Mouse (Mus musculus) neural tube, embryonic 12.5 days (tissue): Measurements from ENCODE around the gene Gm1043. TPM values are rescaled to one million over a fixed set of nuclear protein-coding genes. Genes with fewer than 3 reads are reported as not detected.
A peak's percentile ranks its signal among the peaks of the same experiment; 100 is the strongest.

Experiments
- ATAC-seq: fragments of 200-750 bp; cut with Nextera tagmentation; 2 replicates; pipeline ENCODE4 v1.8.0; 2017; ENCODE audit warnings: low read depth, mild to moderate bottlenecking, moderate TSS enrichment, moderate library complexity; ENCODE audit not compliant: low FRiP score
- H3K27ac ChIP-seq: fragments of 300-500 bp; sonication (generic); 2 replicates; pipeline ENCODE4 v1.5.1; 2016
- H3K27me3 ChIP-seq: fragments of 300-500 bp; sonication (generic); replicated peaks from 2 replicates; pipeline ENCODE4 v1.6.1; 2016; ENCODE audit warnings: mild to moderate bottlenecking
- H3K36me3 ChIP-seq: fragments of 300-500 bp; sonication (generic); 2 replicates; pipeline ENCODE4 v1.6.1; 2016; ENCODE audit warnings: mild to moderate bottlenecking
- H3K4me1 ChIP-seq: fragments of 300-500 bp; sonication (generic); 2 replicates; pipeline ENCODE4 v1.6.1; 2016
- H3K4me2 ChIP-seq: fragments of 300-500 bp; sonication (generic); replicated peaks from 2 replicates; pipeline ENCODE4 v1.6.1; 2016; ENCODE audit warnings: mild to moderate bottlenecking
- H3K4me3 ChIP-seq: fragments of 300-500 bp; sonication (generic); 2 replicates; pipeline ENCODE4 v1.5.1; 2016
- H3K9ac ChIP-seq: fragments of 300-500 bp; sonication (generic); 2 replicates; pipeline ENCODE4 v1.6.1; 2016; ENCODE audit warnings: mild to moderate bottlenecking
- H3K9me3 ChIP-seq: fragments of 300-500 bp; sonication (generic); 2 replicates; pipeline ENCODE4 v1.6.1; 2016; ENCODE audit warnings: mild to moderate bottlenecking
- WGBS: fragments of 180-500 bp; shearing (Covaris S2); methylation state at CpG from one replicate; pipeline ENCODE4 v1.1.7; 2016; 5-methylcytosine and 5-hydroxymethylcytosine counted together
- polyA plus RNA-seq: library from polyadenylated mRNA; unstranded; fragments of >200 nt; fragmentation: Nextera tagmentation; extraction: Ambion mirVana; gene quantifications from 2 replicates; pipeline ENCODE4 v1.2.1, GENCODE M21; 2016

Gene Gm1043
- polyA plus RNA-seq, 1 experiment from 2014 or later: 0.55 TPM

- H3K9me3 ChIP-seq: no peaks in the 10 kb centered on the region
- H3K4me1 ChIP-seq: no peaks in the 10 kb centered on the region
- no peaks in the 10 kb centered on the region for H3K36me3 ChIP-seq
- H3K4me3 ChIP-seq: no peak overlapping the region
- no peak overlapping the region for H3K4me2 ChIP-seq
- no peak for ATAC-seq
- no peak overlapping the region for H3K9ac ChIP-seq
- 80% methylated on average over 8 of the region's 8 CpGs for WGBS
- no peaks in the 10 kb centered on the region for H3K27me3 ChIP-seq
- no peak overlapping the region for H3K27ac ChIP-seq
These were observed 56.6 kb downstream of the Gm1043 start for GRCm38 (mm10) chr5:37141745-37142144.

GRCm38 (mm10) chr5:37147536-37147935 is 62.4 kb downstream of the Gm1043 start:
- no peak overlapping the region for H3K27ac ChIP-seq
- no peaks in the 10 kb centered on the region for H3K4me1 ChIP-seq
- no peaks in the 10 kb centered on the region for H3K9me3 ChIP-seq
- no peaks in the 10 kb centered on the region for H3K36me3 ChIP-seq
- H3K9ac ChIP-seq: no peak overlapping the region
- WGBS: 13% methylated on average over 4 of the region's 4 CpGs
- no peak overlapping the region for H3K4me2 ChIP-seq
- H3K4me3 ChIP-seq: no peak overlapping the region
- no peaks in the 10 kb centered on the region for H3K27me3 ChIP-seq
- ATAC-seq: no peak

- Histone ChIP-seq H3K9me3 (no peaks in the 10 kb centered on the region), H3K4me2 (no peak overlapping the region), H3K4me3 (no peak overlapping the region), H3K9ac (no peak overlapping the region), H3K36me3 (no peaks in the 10 kb centered on the region), H3K27ac (no peak overlapping the region), H3K27me3 (no peaks in the 10 kb centered on the region), H3K4me1 (no peaks in the 10 kb centered on the region)
- no peak for ATAC-seq
- WGBS: 79% methylated on average over 5 of the region's 5 CpGs
These were observed 65.5 kb downstream of the Gm1043 start for GRCm38 (mm10) chr5:37150650-37151049.

- Histone ChIP-seq H3K4me2 (no peak overlapping the region), H3K27ac (no peak overlapping the region), H3K4me3 (no peak overlapping the region), H3K9ac (no peak overlapping the region), H3K36me3 (no peaks in the 10 kb centered on the region), H3K9me3 (no peaks in the 10 kb centered on the region), H3K4me1 (no peaks in the 10 kb centered on the region), H3K27me3 (no peaks in the 10 kb centered on the region)
- ATAC-seq: no peak
- 78% methylated on average over 7 of the region's 7 CpGs for WGBS
These were observed 69.3 kb downstream of the Gm1043 start for GRCm38 (mm10) chr5:37154472-37154871.

GRCm38 (mm10) chr5:37158408-37158807 is 73.2 kb downstream of the Gm1043 start:
- H3K27ac ChIP-seq: no peak overlapping the region
- H3K27me3 ChIP-seq: peaks cover 30% of the 10 kb centered on the region
- ATAC-seq: no peak
- no peaks in the 10 kb centered on the region for H3K9me3 ChIP-seq
- 90% methylated on average over 7 of the region's 7 CpGs for WGBS
- peaks cover 7% of the 10 kb centered on the region for H3K4me1 ChIP-seq
- H3K9ac ChIP-seq: no peak overlapping the region
- no peak overlapping the region for H3K4me3 ChIP-seq
- H3K36me3 ChIP-seq: no peaks in the 10 kb centered on the region
- H3K4me2 ChIP-seq: no peak overlapping the region

- Histone ChIP-seq H3K27me3 (peaks cover 43% of the 10 kb centered on the region), H3K4me3 (peak overlapping the region; percentile 45), H3K9me3 (no peaks in the 10 kb centered on the region), H3K27ac (0 out of 2 replicates have a peak overlapping the region, but pooled peaks have one; percentile 42), H3K4me1 (peaks cover 12% of the 10 kb centered on the region), H3K36me3 (no peaks in the 10 kb centered on the region), H3K4me2 (peak overlapping the region; percentile 74), H3K9ac (peak overlapping the region; percentile 56)
- peak; percentile 89 for ATAC-seq
- WGBS: 6% methylated on average over 75 of the region's 75 CpGs
These were observed 78.0 kb downstream of the Gm1043 start for GRCm38 (mm10) chr5:37162871-37163781.

- Histone ChIP-seq H3K4me2 (no peak overlapping the region), H3K9ac (no peak overlapping the region), H3K27ac (no peak overlapping the region), H3K4me3 (no peak overlapping the region), H3K4me1 (no peaks in the 10 kb centered on the region), H3K36me3 (no peaks in the 10 kb centered on the region), H3K9me3 (no peaks in the 10 kb centered on the region), H3K27me3 (no peaks in the 10 kb centered on the region)
- WGBS: 59% methylated on average over 4 of the region's 4 CpGs
- no peak for ATAC-seq
These were observed 91.3 kb downstream of the Gm1043 start for GRCm38 (mm10) chr5:37176466-37176865.

GRCm38 (mm10) chr5:37177061-37177460 is 91.9 kb downstream of the Gm1043 start:
- Histone ChIP-seq H3K9me3 (no peaks in the 10 kb centered on the region), H3K36me3 (no peaks in the 10 kb centered on the region), H3K27me3 (no peaks in the 10 kb centered on the region), H3K9ac (no peak overlapping the region), H3K4me2 (no peak overlapping the region), H3K27ac (no peak overlapping the region), H3K4me3 (no peak overlapping the region), H3K4me1 (no peaks in the 10 kb centered on the region)
- no peak for ATAC-seq
- 76% methylated on average over 7 of the region's 7 CpGs for WGBS

- Histone ChIP-seq H3K9ac (no peak overlapping the region), H3K27me3 (no peaks in the 10 kb centered on the region), H3K4me2 (no peak overlapping the region), H3K4me1 (no peaks in the 10 kb centered on the region), H3K27ac (no peak overlapping the region), H3K9me3 (no peaks in the 10 kb centered on the region), H3K36me3 (no peaks in the 10 kb centered on the region), H3K4me3 (no peak overlapping the region)
- ATAC-seq: no peak
- 73% methylated on average over 4 of the region's 4 CpGs for WGBS
These were observed 93.6 kb downstream of the Gm1043 start for GRCm38 (mm10) chr5:37178811-37179210.

- no peak for ATAC-seq
- H3K4me1 ChIP-seq: no peaks in the 10 kb centered on the region
- H3K4me2 ChIP-seq: no peak overlapping the region
- H3K9me3 ChIP-seq: no peaks in the 10 kb centered on the region
- H3K4me3 ChIP-seq: no peak overlapping the region
- no peaks in the 10 kb centered on the region for H3K36me3 ChIP-seq
- H3K27me3 ChIP-seq: no peaks in the 10 kb centered on the region
- no peak overlapping the region for H3K27ac ChIP-seq
- WGBS: 92% methylated on average over 9 of the region's 9 CpGs
- no peak overlapping the region for H3K9ac ChIP-seq
These were observed 94.7 kb downstream of the Gm1043 start for GRCm38 (mm10) chr5:37179872-37180271.

- Histone ChIP-seq H3K27ac (no peak overlapping the region), H3K9me3 (no peaks in the 10 kb centered on the region), H3K4me3 (no peak overlapping the region), H3K4me1 (no peaks in the 10 kb centered on the region), H3K9ac (no peak overlapping the region), H3K27me3 (no peaks in the 10 kb centered on the region), H3K36me3 (no peaks in the 10 kb centered on the region), H3K4me2 (no peak overlapping the region)
- no peak for ATAC-seq
- WGBS: 64% methylated on average over 1 of the region's 1 CpGs
These were observed 95.5 kb downstream of the Gm1043 start for GRCm38 (mm10) chr5:37180624-37181023.

- H3K9ac ChIP-seq: no peak overlapping the region
- no peak overlapping the region for H3K27ac ChIP-seq
- no peak for ATAC-seq
These were observed 99.4 kb downstream of the Gm1043 start for GRCm38 (mm10) chr5:37184605-37185004.

GRCm38 (mm10) chr5:37190378-37190777 is 105.2 kb downstream of the Gm1043 start:
- no peak for ATAC-seq
- no peaks in the 10 kb centered on the region for H3K9me3 ChIP-seq
- no peak overlapping the region for H3K27ac ChIP-seq
- no peak overlapping the region for H3K4me2 ChIP-seq
- no peaks in the 10 kb centered on the region; the same call in 1 of the 2 replicates for H3K4me1 ChIP-seq
- no peaks in the 10 kb centered on the region for H3K36me3 ChIP-seq
- no peak overlapping the region for H3K9ac ChIP-seq
- no peak overlapping the region for H3K4me3 ChIP-seq
- 74% methylated on average over 5 of the region's 5 CpGs for WGBS
- no peaks in the 10 kb centered on the region for H3K27me3 ChIP-seq

More at GRCm38 (mm10) chr5:37184605-37185004, 99.4 kb downstream of the Gm1043 start:
- WGBS: 73% methylated on average over 7 of the region's 7 CpGs
- Histone ChIP-seq H3K9me3 (no peaks in the 10 kb centered on the region), H3K4me2 (no peak overlapping the region), H3K4me3 (no peak overlapping the region), H3K27me3 (no peaks in the 10 kb centered on the region), H3K36me3 (no peaks in the 10 kb centered on the region), H3K4me1 (no peaks in the 10 kb centered on the region)
